Mouse (Mus musculus) embryo, embryonic 11 days (tissue): Measurements from ENCODE around the gene Stxbp1.
A peak's percentile ranks its signal among the peaks of the same experiment; 100 is the strongest.

ENCODE experiments used
- DNase-seq: peaks from one replicate; pipeline ENCODE4 v3.0.0-alpha.2; 2015

The Stxbp1 gene

DNA sequence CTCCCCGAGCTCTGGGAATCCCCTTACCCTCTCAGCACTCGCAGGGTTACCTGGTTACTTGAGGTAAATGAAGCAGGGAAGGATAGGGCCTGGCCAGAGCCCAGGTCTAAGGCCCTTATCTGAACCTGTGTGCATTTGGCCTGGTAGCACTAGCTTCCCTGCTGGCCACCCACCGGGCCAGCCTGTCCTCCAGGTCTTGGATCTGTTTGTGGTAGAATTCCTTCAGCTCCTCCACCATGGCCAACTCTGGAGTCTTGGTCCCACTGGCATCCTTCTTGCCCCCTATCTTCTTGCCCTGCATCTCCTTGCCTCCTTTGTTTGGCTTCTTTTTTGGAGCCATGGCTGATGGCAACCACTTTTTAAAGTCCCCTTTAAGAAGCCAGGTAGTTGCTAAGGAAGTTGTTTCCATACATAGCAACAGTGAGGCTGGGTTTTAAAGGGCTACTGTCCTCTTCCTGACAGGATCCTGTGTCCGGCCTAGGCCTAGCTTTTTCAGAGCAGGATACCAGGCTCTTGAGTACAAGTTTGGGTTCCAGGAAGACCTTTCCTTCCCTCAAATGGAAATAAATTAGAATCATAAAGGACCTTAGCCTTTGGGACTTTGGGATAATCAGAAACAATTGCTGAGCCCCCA, 62.9 kb downstream of the Stxbp1 start, which contains the start of gene Cfap157:
Gene Cfap157 (minus strand): TSS at position 381 of the 634 bp plus-strand sequence.
- DNase-seq = peak; percentile 11

DNA sequence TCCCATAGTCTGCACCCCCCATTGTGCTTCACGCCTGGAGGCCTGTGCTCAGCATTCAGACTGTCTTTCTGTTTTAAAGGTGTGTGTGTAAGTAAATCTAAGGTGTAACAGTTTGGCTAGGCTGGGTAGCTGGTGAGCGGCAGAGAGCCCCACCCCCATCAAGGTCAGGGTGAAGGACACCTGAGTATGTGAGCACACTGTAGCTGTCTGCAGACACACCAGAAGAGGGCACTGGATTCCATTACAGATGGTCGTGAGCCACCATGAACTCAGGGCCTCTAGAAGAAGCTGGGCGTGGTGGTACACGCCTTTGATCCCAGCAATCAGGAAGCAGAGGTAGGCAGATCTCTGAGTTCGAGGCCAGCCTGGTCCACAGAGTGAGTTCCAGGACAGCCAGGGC, 65.3 kb downstream of the Stxbp1 start:
- no peak for DNase-seq

DNA sequence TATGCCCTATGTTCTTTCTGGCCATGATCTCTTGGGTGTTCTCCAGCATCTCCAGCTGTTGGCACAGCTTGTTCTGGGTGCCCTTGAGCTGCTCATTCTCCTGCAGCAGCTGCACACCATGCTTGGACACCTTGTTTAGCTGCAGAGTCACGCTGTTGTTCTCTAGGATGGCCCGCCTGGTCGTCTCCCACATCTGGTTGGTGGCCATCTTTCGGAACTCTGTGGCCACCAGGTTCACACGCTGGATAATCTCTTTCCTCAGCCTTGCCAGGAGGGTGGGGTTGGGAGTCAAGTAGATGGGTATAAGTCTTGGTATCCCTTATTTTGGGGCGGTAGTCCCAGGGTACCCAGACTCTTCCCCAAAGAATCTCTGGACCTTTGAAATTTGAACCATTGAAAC, 67.3 kb downstream of the Stxbp1 start:
- DNase-seq = no peak

DNA sequence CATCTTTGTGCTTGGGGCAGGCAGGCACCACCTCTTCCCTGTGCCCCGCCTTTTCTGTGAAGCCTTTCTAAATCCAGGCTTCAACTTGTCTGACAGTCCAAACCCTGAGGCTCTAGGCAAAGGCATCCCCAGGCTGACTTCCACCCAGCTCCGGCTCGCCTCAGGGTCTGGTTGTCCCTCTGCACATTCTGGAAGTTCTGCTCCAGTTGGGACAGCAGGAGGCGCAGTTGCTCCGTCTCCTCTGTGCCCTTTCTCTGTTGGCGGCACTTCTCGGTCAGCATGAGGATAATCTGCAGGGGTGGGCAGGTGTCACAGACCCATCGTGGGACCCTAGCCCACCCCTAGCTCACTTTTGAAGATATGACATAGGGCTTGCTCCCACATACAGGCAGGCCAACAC, 67.9 kb downstream of the Stxbp1 start:
- peak; percentile 69 for DNase-seq

DNA sequence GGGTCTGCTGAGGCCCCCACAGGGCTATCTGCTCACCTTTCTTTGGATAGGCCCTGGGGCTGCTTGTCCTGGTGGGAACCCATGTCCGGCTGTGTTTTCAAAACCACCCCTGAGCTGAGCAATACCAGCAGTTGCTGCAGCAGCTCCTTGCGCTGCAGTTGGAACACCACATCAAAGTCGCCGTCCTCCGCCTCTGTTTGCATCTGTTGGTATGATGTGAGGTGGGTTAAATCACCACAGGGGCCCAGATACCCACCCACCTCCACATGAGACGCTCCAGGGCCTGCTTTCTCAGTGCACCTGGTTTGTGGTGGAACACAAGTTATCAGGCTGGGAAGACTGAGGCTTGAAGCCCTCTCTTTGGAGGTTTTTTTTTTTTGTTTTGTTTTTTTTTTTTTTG, 69.0 kb downstream of the Stxbp1 start:
- no peak for DNase-seq

DNA sequence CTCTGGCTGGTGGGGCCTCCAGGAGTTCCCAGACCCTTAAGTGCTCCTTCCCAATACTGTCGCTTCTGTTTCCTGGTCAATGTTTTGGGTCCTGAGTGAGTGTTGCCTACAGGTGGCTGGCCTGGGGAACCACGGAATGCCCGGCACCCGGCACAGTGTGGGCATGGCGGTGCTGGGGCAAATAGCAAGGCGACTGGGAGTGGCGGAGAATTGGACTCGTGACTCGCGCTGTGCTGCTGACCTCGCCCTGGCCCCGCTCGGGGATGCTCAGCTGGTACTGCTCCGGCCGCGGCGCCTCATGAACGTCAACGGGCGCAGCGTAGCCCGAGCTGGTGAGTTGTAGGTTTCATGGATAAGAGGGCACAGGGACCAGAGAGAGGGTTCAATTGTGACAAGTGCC, 70.9 kb downstream of the Stxbp1 start:
- no peak for DNase-seq

DNA sequence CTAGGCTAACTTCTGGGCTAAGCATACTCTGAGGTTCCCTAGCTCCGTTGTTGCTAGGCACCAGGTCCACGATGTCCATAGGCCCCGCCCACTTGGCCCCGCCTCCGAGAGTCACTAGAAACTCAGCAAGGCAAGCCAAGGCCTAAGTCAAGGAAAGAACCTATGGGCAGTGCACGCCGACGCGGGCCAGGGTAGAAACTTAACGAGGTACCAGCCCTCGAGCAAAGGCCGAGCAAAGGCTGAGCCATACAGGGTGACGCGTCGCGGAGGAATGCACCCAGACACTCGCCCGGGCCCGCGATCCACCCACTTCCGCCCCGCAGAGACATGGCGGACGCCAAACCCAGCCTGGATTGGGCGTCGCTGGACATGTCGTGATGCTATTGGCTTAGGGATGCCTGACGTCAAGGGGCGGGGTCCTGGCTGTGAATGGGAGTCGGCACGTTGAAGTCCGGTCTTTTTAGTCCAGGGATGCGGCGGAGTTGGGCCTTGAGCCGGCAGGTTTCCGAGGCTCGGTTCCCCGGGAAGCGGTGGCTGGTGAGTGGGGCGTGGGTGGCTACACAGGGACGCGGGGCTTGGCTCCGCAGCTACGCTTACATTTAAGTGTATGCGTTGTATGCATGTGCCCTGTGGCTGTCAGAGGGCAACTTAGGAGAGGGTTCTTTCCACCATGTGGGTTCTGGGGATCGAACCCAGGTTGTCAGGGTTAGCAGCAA, 71.5 kb downstream of the Stxbp1 start, which contains the start of the genes Ttc16 and Ptrh1:
Gene Ttc16 (minus strand): TSS at position 275 of the 716 bp plus-strand sequence.
Gene Ptrh1 (plus strand): TSS at position 428 of the 716 bp plus-strand sequence.
- DNase-seq = peak; percentile 99

- DNase-seq = no peak
These were observed 74.3 kb downstream of the Stxbp1 start for GRCm38 (mm10) chr2:32772626-32773279.

GRCm38 (mm10) chr2:32771886-32772285, 75.2 kb downstream of the Stxbp1 start:
- no peak for DNase-seq

- DNase-seq = no peak
These were observed 77.5 kb downstream of the Stxbp1 start for GRCm38 (mm10) chr2:32769327-32770085.

DNA sequence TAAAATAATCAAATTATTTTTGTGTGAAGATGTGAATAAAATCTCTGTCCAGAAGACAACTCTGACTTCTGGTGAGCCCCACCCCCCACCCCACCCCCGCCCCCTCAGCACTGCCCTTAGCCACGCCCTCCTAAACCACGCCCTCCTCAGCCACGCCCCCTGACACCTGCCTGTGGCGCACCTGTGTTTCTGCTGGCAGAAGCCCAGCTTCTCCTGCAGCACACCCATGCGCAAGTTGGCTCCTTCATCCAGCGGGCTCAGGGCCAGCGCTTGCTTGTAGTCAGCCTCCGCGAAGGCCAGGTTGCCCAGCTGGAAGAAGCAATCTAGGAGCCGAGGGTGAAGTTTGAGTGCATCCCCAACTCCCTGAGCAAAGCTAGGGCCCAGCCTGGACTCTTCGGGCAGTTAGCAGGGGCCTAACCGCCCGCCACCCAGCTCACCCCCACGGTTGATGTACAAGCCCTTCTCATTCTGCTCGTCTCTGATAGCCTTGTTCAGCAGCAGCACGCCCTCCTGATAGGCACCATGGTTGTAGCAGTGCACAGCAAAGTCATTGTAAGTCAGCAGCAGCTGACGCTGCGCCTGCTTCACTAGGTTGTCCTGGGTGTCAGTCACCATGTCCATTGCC, 78.3 kb downstream of the Stxbp1 start:
- DNase-seq = no peak

DNA sequence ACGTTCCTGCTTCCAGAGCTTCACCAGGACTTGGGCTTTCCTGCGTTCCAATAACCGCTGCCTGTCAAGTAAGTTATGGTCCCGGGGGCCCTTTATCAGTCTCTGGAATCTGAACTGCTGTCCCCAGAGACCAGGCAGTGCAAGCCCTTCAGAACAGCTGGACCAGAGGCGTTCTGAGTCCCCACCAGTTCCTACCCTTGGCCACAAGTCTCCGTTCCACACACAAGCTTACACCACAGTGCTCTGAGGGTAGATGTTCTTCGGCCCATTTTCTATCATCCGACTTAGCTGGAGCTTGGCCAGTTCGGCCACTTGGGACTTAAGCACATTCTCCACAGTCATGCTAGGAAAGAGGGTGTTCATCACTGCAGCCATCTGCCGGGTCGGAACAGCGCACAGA, 79.8 kb downstream of the Stxbp1 start:
- DNase-seq = no peak

- no peak for DNase-seq
These were observed 83.7 kb downstream of the Stxbp1 start for GRCm38 (mm10) chr2:32763353-32763752.

DNA sequence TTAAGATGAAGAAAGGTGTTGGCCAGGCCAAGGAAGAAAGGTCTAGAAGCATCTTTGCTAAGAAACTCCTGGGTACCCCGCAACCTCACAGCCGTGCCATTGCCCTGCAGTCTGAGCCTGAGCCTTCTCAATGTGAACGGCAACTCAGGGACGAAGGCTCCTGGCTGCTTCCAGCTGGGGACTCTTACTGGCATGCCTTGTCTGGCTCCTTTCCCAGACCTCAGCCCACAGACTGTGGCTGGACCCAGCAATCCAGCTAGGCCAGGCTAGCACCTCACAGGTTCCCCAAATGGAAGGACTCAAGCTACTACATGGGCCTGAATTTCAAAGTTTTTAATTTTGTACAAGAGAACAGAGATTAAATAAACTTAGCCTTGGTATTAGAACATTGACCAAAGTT, 85.2 kb downstream of the Stxbp1 start:
- DNase-seq = no peak

GRCm38 (mm10) chr2:32761361-32761760, 85.7 kb downstream of the Stxbp1 start:
- DNase-seq = no peak

GRCm38 (mm10) chr2:32759001-32759400, 88.0 kb downstream of the Stxbp1 start:
- DNase-seq = no peak

GRCm38 (mm10) chr2:32758503-32758902, 88.5 kb downstream of the Stxbp1 start:
- no peak for DNase-seq

- DNase-seq = peak; percentile 99
These were observed 89.8 kb downstream of the Stxbp1 start, which contains the start of gene Tor2a for GRCm38 (mm10) chr2:32757056-32757845. Gene Tor2a, plus strand, starts transcription at chr2:32757234.

DNA sequence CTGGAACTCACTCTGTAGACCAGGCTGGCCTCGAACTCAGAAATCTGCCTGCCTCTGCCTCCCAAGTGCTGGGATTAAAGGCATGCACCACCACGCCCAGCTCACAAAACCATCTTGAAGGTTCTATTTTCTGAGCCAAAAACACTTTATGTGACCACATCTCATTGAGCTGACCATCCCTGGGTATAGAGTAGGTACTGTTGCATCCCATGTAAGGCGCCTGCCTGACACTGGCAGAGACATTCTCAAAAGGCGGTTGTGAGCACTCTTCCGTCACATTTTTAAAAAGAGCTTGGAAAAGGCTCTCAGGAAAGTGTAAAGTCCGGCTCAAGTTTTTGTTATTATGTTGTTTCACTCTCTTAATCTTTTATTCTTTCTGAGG, 90.4 kb downstream of the Stxbp1 start:
- DNase-seq = no peak

GRCm38 (mm10) chr2:32752181-32752580, 94.9 kb downstream of the Stxbp1 start:
- peak; percentile 36 for DNase-seq

GRCm38 (mm10) chr2:32751665-32752033, 95.4 kb downstream of the Stxbp1 start:
- no peak for DNase-seq
